Mouse (Mus musculus): Measurements from ENCODE around the gene Ccdc9b.

Gene Ccdc9b

DNA sequence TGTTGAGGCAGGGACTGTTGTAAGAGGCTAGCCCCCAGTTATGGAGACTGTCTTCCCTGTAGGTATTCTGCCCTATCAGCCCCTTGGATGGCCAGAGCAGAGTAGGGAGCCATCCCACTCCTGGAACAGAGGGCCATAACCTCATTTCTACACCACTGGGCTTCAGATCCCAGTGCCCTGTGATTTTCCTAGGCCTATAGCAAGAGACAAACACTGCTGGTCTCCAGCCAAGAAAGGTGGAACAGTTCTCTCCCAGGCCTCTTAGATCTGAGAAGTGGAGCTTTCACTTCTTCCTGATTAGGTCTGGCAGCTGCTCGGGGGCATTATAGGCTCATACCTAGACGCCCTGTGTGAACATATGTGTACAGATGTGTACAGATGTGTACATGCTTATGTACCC lies 13.8 kb upstream of the Ccdc9b start:
- no peak for DNase-seq (ENCODE audit: low spot score)

- DNase-seq (ENCODE audit: low spot score), result no peak
Observed at GRCm38 (mm10) chr2:118775846-118776245, 13.4 kb upstream of the Ccdc9b start.

- no peak for DNase-seq (ENCODE audit: low spot score)
Observed at GRCm38 (mm10) chr2:118775396-118775795, 12.9 kb upstream of the Ccdc9b start.

- no peak for DNase-seq (ENCODE audit: low spot score)
Observed at GRCm38 (mm10) chr2:118774536-118774935, 12.1 kb upstream of the Ccdc9b start.

- no peak for DNase-seq (ENCODE audit: low spot score)
Observed at GRCm38 (mm10) chr2:118772158-118772874, 9.9 kb upstream of the Ccdc9b start, which contains the start of gene Phgr1. Gene Phgr1, plus strand, starts transcription at chr2:118772769.

- DNase-seq (ENCODE audit: low spot score), result no peak
Observed at GRCm38 (mm10) chr2:118766041-118767033, 3.9 kb upstream of the Ccdc9b start.

GRCm38 (mm10) chr2:118764875-118765274 lies 2.4 kb upstream of the Ccdc9b start:
- DNase-seq (ENCODE audit: low spot score), result no peak

DNA sequence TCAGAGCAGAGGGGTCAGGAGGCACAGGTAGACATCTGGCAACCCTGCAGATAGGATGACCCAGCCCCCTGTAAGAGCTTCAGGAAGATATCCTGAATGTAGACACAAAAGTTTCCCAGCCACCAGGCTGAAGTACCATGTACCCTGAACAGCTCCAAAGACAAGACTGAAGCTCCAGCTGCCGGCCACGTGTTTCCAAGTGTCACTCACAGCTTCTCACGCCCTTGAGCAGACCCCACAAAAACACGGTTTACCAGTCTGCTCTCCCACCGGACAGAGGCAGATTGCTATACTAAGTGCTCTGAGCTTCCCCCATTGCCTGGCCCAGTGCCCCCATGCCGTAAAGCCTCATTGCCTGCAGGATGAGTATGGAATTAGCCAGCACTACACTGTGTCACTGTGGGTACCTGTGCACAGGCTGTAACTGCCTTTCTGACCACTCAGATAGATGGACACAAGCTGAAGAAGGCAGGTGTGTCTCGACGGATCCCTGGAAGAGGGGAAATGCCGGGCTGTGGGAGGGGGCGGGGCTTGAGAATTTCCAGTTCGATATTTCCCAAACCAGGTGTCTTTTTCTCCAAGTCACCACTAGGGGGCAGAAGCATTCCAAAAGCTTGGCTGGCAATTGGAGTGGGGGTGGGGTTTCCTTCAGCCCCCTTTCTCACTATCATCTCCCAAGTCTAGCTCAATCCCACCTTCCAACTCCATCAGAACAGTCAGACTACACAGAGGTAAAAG lies 1.8 kb upstream of the Ccdc9b start:
- no peak for DNase-seq (ENCODE audit: low spot score)

DNA sequence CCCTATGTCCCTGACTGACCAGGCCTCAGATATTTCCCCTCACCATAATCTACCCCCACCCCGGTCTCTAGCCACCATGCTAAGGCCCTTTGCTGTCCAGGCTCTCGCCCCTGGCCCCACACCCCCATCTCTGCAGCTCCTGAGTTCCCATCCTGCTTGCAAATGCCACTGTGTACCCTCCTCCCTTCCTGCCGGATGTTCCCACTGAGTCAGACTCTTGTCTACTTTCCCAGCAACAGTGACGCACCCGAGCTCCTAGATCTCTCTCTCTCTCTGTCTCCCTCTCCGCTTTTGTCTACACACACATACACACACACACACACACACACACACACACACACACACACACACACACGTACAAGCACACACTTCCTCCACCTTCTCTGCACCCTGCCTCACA lies 1.0 kb upstream of the Ccdc9b start:
- no peak for DNase-seq (ENCODE audit: low spot score)

DNA sequence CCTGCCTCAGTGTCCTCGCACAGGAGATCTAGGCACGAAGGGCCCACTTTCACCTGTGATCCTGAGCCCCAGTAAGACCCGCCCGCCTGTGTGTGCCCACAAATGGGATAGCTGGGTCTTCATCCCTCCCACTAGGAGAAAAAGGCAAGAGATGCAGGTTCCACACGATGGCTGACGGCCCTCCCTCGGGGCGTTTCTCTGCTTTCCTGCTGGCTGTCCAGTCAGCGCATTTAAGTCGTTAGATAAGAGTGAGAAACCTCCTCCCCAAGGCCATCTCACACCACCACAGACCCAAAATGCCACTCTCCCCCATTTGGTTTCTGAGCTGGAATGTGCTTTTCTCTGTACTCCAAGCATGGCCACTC lies 305 bp upstream of the Ccdc9b start:
- DNase-seq (ENCODE audit: low spot score), result no peak

- no peak for DNase-seq (ENCODE audit: low spot score)
Observed at GRCm38 (mm10) chr2:118761358-118761757, 1.1 kb downstream of the Ccdc9b start.

- DNase-seq (ENCODE audit: low spot score), result no peak
Observed at GRCm38 (mm10) chr2:118760311-118761025, 2.0 kb downstream of the Ccdc9b start.

DNA sequence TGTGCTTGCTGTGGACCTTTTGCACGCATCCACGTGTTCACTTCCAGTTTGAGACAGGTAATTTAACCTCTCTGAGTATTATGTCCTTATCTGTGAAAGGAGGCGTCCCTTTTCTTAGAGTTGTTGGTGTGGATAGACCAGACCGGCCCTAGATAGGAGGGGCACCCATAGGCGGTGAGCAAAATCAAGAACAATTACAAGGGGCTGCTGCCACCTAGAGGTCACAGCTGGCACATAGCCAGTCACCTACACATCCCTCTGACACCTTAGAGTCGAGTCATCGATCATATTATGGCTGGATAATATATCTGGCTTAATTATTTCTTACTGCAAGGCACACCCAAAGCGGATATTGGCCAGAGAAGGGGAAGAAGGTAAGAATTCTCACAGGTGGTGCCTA lies 2.6 kb downstream of the Ccdc9b start:
- peak; percentile 50 for DNase-seq (ENCODE audit: low spot score)

DNA sequence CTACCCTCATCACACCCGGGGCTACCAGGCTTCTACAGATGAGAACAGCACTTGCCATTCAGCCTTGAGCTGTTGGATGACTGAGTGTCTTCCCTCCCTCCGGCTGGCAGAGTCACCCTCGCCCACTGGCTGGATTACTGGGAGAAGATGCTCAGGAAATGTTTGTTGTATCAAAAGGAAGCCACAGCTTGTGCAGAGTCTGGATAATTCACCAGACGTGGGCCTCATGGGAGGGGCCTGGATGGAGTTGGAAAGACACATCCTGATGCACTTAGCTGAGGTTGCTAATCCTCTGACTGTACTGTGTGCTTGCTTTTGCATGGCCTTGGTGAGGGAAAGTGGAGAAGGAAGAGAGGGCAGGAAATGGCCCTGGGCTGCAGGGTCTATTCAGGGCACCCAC lies 6.4 kb downstream of the Ccdc9b start:
- DNase-seq (ENCODE audit: low spot score), result no peak

- DNase-seq (ENCODE audit: low spot score), result no peak
Observed at GRCm38 (mm10) chr2:118755407-118755806, 7.1 kb downstream of the Ccdc9b start.

- no peak for DNase-seq (ENCODE audit: low spot score)
Observed at GRCm38 (mm10) chr2:118754143-118754542, 8.3 kb downstream of the Ccdc9b start.

DNA sequence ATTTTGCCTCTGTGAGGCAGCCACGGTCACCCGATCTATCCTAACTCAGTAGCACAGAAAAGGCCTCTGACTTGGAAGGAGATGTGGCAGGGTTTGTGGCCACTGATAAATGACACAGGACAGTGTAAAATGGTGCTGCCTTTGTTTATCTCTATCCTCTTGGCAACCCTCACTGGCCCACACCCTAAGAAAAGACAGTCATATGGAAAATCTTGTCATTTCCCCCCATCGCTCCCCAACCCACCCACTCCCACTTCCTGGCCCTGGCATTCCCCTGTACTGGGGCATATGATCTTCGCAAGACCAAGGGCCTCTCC lies 9.7 kb downstream of the Ccdc9b start:
- no peak for DNase-seq (ENCODE audit: low spot score)

- no peak for DNase-seq (ENCODE audit: low spot score)
Observed at GRCm38 (mm10) chr2:118751896-118752791, 10.3 kb downstream of the Ccdc9b start.

DNA sequence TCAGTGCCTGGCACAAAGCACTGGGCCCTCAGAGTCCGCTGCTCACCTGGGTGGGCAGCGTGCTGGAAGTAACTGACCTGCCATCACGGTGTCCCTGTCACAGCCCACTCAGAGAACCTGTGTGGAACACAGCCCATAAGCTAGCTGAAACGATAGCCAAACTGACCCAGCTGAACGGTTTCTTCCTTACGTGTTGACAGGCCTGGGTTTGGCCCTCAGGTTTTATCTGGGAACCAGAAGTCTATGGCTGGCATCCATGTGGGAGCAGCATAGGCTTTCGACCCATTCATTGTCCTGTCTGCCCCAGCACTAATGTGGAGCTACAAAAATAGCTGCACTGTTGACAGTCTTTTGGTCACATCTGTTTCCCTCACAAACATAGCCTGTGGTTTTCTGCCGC lies 12.0 kb downstream of the Ccdc9b start:
- no peak for DNase-seq (ENCODE audit: low spot score)

GRCm38 (mm10) chr2:118749341-118749884 lies 13.0 kb downstream of the Ccdc9b start:
- DNase-seq (ENCODE audit: low spot score), result no peak

Data from spleen, adult 12 weeks (tissue).